Mouse (Mus musculus): ENCODE results near the gene Tob1. TPM values are rescaled to one million over a fixed set of nuclear protein-coding genes. Genes with fewer than 3 reads are reported as not detected.

Tob1 gene
- polyA plus RNA-seq, 1 experiment from 2014 or later: 28.9 TPM

DNA sequence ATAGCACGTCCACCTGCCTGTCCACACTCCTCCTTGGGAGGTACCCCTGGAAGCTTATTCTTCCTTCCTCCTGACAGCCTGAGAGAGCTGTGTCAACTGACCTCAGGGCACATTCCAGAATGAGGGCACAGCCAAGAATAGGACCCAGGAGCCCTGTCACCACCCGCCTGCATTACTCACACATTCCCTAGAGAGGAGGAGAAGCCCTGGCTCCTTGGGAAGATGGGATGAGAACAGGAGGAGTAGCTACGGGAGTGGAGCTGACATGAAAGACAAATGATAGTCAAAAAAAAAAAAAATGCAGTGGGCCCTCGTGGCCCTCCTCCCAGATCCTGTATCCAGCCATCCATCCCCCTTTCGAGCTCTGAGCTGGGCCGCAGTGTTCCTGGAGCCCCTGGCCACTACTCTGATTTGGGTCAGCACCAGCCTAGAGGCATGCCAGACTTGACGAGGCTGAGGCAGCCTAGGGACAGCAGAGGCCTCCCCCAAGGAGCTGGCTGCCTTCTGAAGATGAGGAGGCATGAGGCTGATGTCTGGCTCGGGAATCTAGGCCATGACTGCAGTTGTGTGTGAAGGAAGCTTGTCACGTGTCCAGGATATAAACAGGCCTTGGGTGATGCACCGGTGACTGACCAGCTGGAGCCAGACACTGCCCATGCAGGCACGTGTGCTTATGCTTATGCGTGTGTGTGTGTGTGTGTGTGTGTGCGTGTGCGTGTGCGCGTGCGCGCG, 20.7 kb downstream of the Tob1 start:
- Histone ChIP-seq H3K27ac (ENCODE audit: low read length) (no peak overlapping the region), H3K9ac (ENCODE audit: low read length) (no peak overlapping the region), H3K36me3 (ENCODE audit: control insufficient read depth, insufficient read depth, low read length) (no peaks in the 10 kb centered on the region), H3K27me3 (ENCODE audit: control insufficient read depth, insufficient read depth, low read depth, low read length) (no peaks in the 10 kb centered on the region), H3K4me2 (ENCODE audit: low read depth, low read length) (no peak overlapping the region), H3K4me3 (ENCODE audit: low read length) (no peak overlapping the region), H3K4me1 (replicated peaks; ENCODE audit: control insufficient read depth, insufficient read depth, low read length) (no peaks in the 10 kb centered on the region; the same call in 1 of the 2 replicates), H3K9me3 (ENCODE audit: control insufficient read depth, low read length) (no peaks in the 10 kb centered on the region)
- ATAC-seq (ENCODE audit: low read depth): no peak
- WGBS: 54% methylated on average over 19 of the region's 19 CpGs

DNA sequence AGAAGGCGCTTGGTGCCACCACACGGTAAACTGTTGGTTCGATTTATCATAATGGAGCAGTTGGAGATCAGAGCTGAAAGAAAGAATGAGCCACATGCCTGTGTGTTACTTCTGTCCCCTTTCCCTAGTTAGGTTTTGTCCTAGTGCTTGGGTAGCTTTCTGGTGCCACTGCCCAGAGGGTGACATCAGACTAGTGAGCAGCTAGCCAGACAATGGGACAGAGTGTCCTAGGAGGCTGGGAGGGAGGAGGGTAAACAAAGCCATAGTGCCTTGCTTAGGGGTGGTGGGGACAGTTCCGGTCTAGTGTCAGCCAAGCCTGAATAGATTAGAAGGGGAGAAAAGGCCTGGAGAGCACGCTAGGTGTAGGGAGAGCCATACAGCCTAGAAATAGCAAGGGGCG, 22.2 kb downstream of the Tob1 start:
- no peak overlapping the region for H3K4me3 ChIP-seq (ENCODE audit: low read length)
- H3K27ac ChIP-seq (ENCODE audit: low read length): no peak overlapping the region
- H3K36me3 ChIP-seq (ENCODE audit: control insufficient read depth, insufficient read depth, low read length): no peaks in the 10 kb centered on the region
- no peak for ATAC-seq (ENCODE audit: low read depth)
- no peaks in the 10 kb centered on the region for H3K27me3 ChIP-seq (ENCODE audit: control insufficient read depth, insufficient read depth, low read depth, low read length)
- no peak overlapping the region for H3K4me2 ChIP-seq (ENCODE audit: low read depth, low read length)
- 69% methylated on average over 6 of the region's 6 CpGs for WGBS
- H3K4me1 ChIP-seq (replicated peaks; ENCODE audit: control insufficient read depth, insufficient read depth, low read length): no peaks in the 10 kb centered on the region; the same call in 1 of the 2 replicates
- H3K9me3 ChIP-seq (ENCODE audit: control insufficient read depth, low read length): no peaks in the 10 kb centered on the region
- no peak overlapping the region for H3K9ac ChIP-seq (ENCODE audit: low read length)

DNA sequence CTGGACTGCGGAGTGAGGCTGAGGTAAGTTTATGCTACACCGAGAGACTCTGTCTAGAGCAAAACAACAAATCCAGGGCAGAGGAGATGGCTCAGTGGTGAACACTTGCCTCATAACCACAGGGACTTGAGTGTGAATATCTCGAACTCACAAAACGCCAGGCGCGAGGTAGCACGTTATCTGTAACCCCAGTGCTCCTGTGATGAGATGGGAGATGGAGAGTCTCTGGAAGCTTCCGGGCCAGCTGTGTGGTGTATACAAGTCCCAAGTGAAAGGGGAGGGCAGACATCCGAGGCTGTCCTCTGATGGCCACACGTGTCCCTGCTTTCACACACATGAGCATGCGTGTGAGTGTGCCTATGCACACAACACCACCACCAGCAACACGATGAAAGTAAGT, 23.1 kb downstream of the Tob1 start:
- Histone ChIP-seq H3K4me2 (ENCODE audit: low read depth, low read length) (no peak overlapping the region), H3K9me3 (ENCODE audit: control insufficient read depth, low read length) (no peaks in the 10 kb centered on the region), H3K4me3 (ENCODE audit: low read length) (no peak overlapping the region), H3K27ac (ENCODE audit: low read length) (no peak overlapping the region), H3K4me1 (replicated peaks; ENCODE audit: control insufficient read depth, insufficient read depth, low read length) (no peaks in the 10 kb centered on the region; the same call in 1 of the 2 replicates), H3K36me3 (ENCODE audit: control insufficient read depth, insufficient read depth, low read length) (no peaks in the 10 kb centered on the region), H3K9ac (ENCODE audit: low read length) (no peak overlapping the region), H3K27me3 (ENCODE audit: control insufficient read depth, insufficient read depth, low read depth, low read length) (no peaks in the 10 kb centered on the region)
- ATAC-seq (ENCODE audit: low read depth): no peak
- 82% methylated on average over 12 of the region's 12 CpGs for WGBS

DNA sequence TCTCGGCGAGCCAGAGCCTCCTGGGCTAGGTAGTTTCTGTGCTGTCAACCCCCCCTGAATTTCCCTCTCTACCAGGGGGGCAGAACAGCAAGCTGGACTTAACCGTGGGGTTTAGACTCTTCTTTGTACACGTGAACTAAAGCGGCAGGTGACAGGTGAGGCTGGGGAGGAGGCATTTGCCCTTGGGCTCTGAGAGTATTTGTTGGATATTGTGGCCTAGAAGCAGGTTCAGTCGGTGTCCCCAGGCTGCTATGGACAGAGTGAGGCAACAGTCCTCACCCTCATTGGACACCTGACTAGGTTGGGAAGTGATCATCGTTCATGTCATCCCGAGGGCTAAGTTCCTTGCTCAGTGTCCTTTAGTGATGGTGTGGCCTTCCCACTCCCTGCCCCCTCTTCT, 23.6 kb downstream of the Tob1 start:
- Histone ChIP-seq H3K4me1 (replicated peaks; ENCODE audit: control insufficient read depth, insufficient read depth, low read length) (no peaks in the 10 kb centered on the region; the same call in 1 of the 2 replicates), H3K27ac (ENCODE audit: low read length) (no peak overlapping the region), H3K4me2 (ENCODE audit: low read depth, low read length) (no peak overlapping the region), H3K4me3 (ENCODE audit: low read length) (no peak overlapping the region), H3K9me3 (ENCODE audit: control insufficient read depth, low read length) (no peaks in the 10 kb centered on the region), H3K36me3 (ENCODE audit: control insufficient read depth, insufficient read depth, low read length) (no peaks in the 10 kb centered on the region), H3K9ac (ENCODE audit: low read length) (no peak overlapping the region), H3K27me3 (ENCODE audit: control insufficient read depth, insufficient read depth, low read depth, low read length) (no peaks in the 10 kb centered on the region)
- WGBS: 81% methylated on average over 8 of the region's 8 CpGs
- ATAC-seq (ENCODE audit: low read depth): no peak

DNA sequence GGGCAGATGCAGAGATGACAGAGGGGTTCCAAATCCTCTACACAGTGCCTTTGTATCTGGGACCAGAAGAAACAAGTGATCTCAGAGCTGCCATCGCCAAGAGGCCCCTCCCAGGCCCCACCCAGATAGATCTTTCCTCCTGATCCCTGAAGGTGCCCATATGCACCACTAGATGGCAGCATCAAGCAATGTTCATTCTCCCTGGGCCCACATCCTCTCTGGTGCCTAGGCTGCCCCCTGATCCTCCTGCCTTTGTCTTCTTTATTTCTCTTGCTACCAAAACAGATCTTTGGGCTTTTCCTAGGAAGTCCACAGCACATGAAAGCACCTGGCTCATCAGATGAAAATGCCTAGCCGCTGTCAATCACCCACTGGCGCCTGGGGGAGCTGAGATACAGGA, 24.8 kb downstream of the Tob1 start:
- Histone ChIP-seq H3K4me3 (ENCODE audit: low read length) (no peak overlapping the region), H3K4me1 (replicated peaks; ENCODE audit: control insufficient read depth, insufficient read depth, low read length) (peaks cover 3% of the 10 kb centered on the region; the same call in 1 of the 2 replicates), H3K27me3 (ENCODE audit: control insufficient read depth, insufficient read depth, low read depth, low read length) (no peaks in the 10 kb centered on the region), H3K9ac (ENCODE audit: low read length) (0 out of 2 replicates have a peak overlapping the region, but pooled peaks have one; percentile 14), H3K9me3 (ENCODE audit: control insufficient read depth, low read length) (no peaks in the 10 kb centered on the region), H3K36me3 (ENCODE audit: control insufficient read depth, insufficient read depth, low read length) (no peaks in the 10 kb centered on the region), H3K4me2 (ENCODE audit: low read depth, low read length) (no peak overlapping the region), H3K27ac (ENCODE audit: low read length) (no peak overlapping the region)
- peak; percentile 90 for ATAC-seq (ENCODE audit: low read depth)
- 24% methylated on average over 3 of the region's 3 CpGs for WGBS

- Histone ChIP-seq H3K4me3 (ENCODE audit: low read length) (no peak overlapping the region), H3K9ac (ENCODE audit: low read length) (no peak overlapping the region), H3K27me3 (ENCODE audit: control insufficient read depth, insufficient read depth, low read depth, low read length) (no peaks in the 10 kb centered on the region; the same call in 1 of the 2 replicates), H3K36me3 (ENCODE audit: control insufficient read depth, insufficient read depth, low read length) (no peaks in the 10 kb centered on the region), H3K27ac (ENCODE audit: low read length) (no peak overlapping the region), H3K4me1 (replicated peaks; ENCODE audit: control insufficient read depth, insufficient read depth, low read length) (peaks cover 12% of the 10 kb centered on the region), H3K4me2 (ENCODE audit: low read depth, low read length) (no peak overlapping the region), H3K9me3 (ENCODE audit: control insufficient read depth, low read length) (no peaks in the 10 kb centered on the region)
- ATAC-seq (ENCODE audit: low read depth): no peak
- 85% methylated on average over 8 of the region's 8 CpGs for WGBS
These were observed 27.5 kb downstream of the Tob1 start for GRCm38 (mm10) chr11:94238786-94239185.

GRCm38 (mm10) chr11:94239706-94240105, 28.5 kb downstream of the Tob1 start:
- no peak overlapping the region for H3K4me2 ChIP-seq (ENCODE audit: low read depth, low read length)
- peaks cover 12% of the 10 kb centered on the region for H3K4me1 ChIP-seq (replicated peaks; ENCODE audit: control insufficient read depth, insufficient read depth, low read length)
- H3K9ac ChIP-seq (ENCODE audit: low read length): no peak overlapping the region
- H3K27me3 ChIP-seq (ENCODE audit: control insufficient read depth, insufficient read depth, low read depth, low read length): no peaks in the 10 kb centered on the region; the same call in 1 of the 2 replicates
- ATAC-seq (ENCODE audit: low read depth): no peak
- no peaks in the 10 kb centered on the region for H3K36me3 ChIP-seq (ENCODE audit: control insufficient read depth, insufficient read depth, low read length)
- no peaks in the 10 kb centered on the region for H3K9me3 ChIP-seq (ENCODE audit: control insufficient read depth, low read length)
- 26% methylated on average over 9 of the region's 9 CpGs for WGBS
- no peak overlapping the region for H3K27ac ChIP-seq (ENCODE audit: low read length)
- no peak overlapping the region for H3K4me3 ChIP-seq (ENCODE audit: low read length)

DNA sequence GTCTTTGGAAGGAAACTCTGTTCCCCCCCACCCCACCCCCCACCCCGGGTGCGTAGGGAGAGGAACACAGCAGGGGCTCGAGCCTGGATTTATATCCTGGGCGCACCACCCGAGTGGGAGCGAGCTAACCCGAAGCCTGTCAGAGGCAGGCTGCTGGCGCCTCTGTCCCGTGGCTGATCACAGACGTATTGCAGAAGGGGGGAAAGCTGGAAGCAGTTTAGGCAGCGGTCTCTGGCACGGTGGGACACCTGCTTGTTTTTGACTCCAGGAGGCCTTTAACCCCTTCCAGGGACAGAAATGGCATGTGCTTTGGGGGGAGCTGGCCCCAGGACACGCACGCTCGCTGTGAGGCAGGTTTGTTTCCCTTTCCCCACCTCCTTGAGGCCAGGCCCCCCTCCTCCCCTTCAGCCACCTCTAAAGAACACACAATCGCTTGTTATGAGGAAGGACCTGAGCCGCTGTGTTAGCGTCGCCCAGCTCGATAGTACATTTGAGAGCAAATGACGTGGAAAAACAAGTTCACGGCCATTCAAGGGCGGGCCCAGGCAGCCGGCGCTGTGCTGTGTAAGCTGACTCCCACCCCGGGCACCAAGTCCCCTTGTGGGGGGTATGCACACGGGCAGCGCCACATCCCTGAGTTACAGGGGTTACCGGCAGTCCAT, 31.6 kb downstream of the Tob1 start:
- 2% methylated on average over 29 of the region's 29 CpGs for WGBS
- peak; percentile 66 for ATAC-seq (ENCODE audit: low read depth)

GRCm38 (mm10) chr11:94243422-94244180, 32.3 kb downstream of the Tob1 start:
- H3K36me3 ChIP-seq (ENCODE audit: control insufficient read depth, insufficient read depth, low read length): no peaks in the 10 kb centered on the region
- peak overlapping the region; percentile 37 for H3K4me3 ChIP-seq (ENCODE audit: low read length)
- H3K27me3 ChIP-seq (ENCODE audit: control insufficient read depth, insufficient read depth, low read depth, low read length): no peaks in the 10 kb centered on the region; the same call in 1 of the 2 replicates
- peak overlapping the region; percentile 62; the same call in 1 of the 2 replicates for H3K9ac ChIP-seq (ENCODE audit: low read length)
- H3K9me3 ChIP-seq (ENCODE audit: control insufficient read depth, low read length): no peaks in the 10 kb centered on the region
- no peak overlapping the region; the same call in 1 of the 2 replicates for H3K27ac ChIP-seq (ENCODE audit: low read length)
- H3K4me2 ChIP-seq (ENCODE audit: low read depth, low read length): peak overlapping the region; percentile 65
- peak; percentile 29; the same call in 1 of the 2 replicates for ATAC-seq (ENCODE audit: low read depth)
- peaks cover 18% of the 10 kb centered on the region for H3K4me1 ChIP-seq (replicated peaks; ENCODE audit: control insufficient read depth, insufficient read depth, low read length)
- WGBS: 31% methylated on average over 15 of the region's 15 CpGs

More for the DNA sequence above, 31.6 kb downstream of the Tob1 start:
- H3K4me3 ChIP-seq (ENCODE audit: low read length): peak overlapping the region; percentile 37
- no peaks in the 10 kb centered on the region; the same call in 1 of the 2 replicates for H3K27me3 ChIP-seq (ENCODE audit: control insufficient read depth, insufficient read depth, low read depth, low read length)
- peak overlapping the region; percentile 62; the same call in 1 of the 2 replicates for H3K9ac ChIP-seq (ENCODE audit: low read length)
- peak overlapping the region; percentile 65 for H3K4me2 ChIP-seq (ENCODE audit: low read depth, low read length)
- no peak overlapping the region; the same call in 1 of the 2 replicates for H3K27ac ChIP-seq (ENCODE audit: low read length)
- H3K4me1 ChIP-seq (replicated peaks; ENCODE audit: control insufficient read depth, insufficient read depth, low read length): peaks cover 18% of the 10 kb centered on the region
- H3K9me3 ChIP-seq (ENCODE audit: control insufficient read depth, low read length): no peaks in the 10 kb centered on the region
- no peaks in the 10 kb centered on the region for H3K36me3 ChIP-seq (ENCODE audit: control insufficient read depth, insufficient read depth, low read length)

Data from lung, embryonic 16.5 days (tissue).